Mouse (Mus musculus): ENCODE measurements around the gene Zyx. TPM values are rescaled to one million over a fixed set of nuclear protein-coding genes. Genes with fewer than 3 reads are reported as not detected.

Zyx gene
- total RNA-seq, 2 experiments from 2014 or later: 47.6 to 47.8 TPM

DNA sequence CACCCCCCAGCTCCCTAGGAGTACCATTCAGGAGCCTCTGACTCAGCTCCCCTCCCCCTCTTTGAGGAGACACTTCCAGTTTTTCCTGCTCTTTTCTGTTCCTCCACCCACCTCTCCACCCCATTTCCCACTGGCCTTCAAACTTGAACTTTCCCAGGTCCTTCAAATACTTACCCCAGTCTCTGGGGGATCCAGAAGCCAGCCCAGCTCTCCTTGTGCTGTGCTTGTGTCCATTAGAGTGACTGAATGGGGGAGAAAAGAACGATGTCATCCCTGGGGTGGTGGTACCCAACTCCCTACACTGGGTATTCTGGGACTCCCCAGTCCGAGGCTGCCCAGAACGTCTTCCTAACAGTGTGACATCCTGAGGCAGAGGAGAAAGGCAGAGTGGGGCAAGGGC, 22.6 kb downstream of the Zyx start:
- intact Hi-C loops (cut with DNase I): loop anchor here (5.0 to 10.0 kb wide), 3 partner anchors 145 to 607 kb away; no protein-coding TSS in a partner anchor
- DNase-seq (ENCODE audit: extremely low spot score in 1 of 2, low spot score in 2 of 2): no peak
- Histone ChIP-seq H3K4me3 (no peak overlapping the region), H3K27ac (no peak overlapping the region)
- TF ChIP-seq CTCF (IDR thresholded peaks at IDR 0.05): no peak

DNA sequence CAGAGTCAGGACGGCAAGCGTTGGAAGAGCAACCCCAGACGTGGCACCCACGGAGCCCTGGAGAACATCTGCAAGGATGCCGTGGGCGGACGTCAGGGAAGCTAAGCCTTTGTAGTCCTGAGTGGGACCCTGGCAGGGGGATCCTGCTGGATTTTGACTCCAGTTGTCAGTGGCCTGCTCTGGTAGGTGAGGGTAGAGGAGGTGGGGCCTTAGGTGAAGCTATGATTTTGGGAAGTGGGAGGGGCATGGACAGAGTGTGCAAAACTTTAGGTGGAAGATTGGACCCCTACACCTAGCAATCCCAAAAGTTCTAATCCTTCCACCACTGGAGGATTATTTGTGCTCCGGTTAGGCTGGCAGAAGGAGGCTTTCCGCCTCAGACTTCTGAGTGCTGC, 23.0 kb downstream of the Zyx start:
- intact Hi-C loops (cut with DNase I): loop anchor here (5.0 to 10.0 kb wide), 3 partner anchors 145 to 608 kb away; no protein-coding TSS in a partner anchor
- Histone ChIP-seq H3K4me3 (no peak overlapping the region), H3K27ac (no peak overlapping the region)
- no peak for DNase-seq (ENCODE audit: extremely low spot score in 1 of 2, low spot score in 2 of 2)
- no peak for TF ChIP-seq CTCF (IDR thresholded peaks at IDR 0.05)

DNA sequence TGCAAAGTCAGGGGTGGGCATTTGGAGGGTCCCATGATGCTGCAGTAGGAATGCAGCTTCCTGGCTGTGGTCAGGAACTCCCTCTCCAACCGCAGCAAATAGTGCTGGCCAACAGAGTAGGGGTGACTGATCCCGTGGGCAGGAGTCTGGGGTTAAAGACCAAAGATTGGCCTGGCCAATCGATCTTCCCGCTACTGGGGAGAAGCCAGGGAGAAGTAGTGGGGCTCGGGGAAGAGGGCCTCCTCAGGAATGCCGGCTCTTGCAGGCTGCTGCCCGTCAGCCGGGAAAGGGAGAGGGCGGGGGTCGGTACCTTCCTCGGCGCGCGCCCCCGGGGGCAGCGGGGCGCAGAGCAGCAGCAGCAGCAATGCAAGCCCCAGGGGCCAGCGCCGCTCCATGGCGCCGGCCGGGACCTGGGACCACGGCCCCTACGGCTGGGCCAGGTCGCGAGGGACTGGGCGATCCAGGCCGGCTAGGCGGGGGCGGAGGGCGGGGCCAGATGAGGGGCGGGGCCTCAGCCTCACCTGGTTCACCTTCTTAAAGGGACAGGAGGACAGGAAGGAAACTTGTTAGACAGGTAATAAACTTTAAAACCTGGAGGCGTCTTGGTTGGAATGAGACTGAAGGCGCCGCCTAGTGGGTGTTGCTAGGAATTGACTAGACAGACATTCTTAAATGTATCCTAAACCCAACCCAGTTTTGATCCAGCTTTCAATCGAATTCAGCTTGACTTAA, 23.6 kb downstream of the Zyx start, which contains the start of gene Epha1:
Gene Epha1 (minus strand): TSS at position 453 of the 732 bp plus-strand sequence.
- TF ChIP-seq CTCF (IDR thresholded peaks at IDR 0.05): peak; percentile 75
- Histone ChIP-seq H3K4me3 (peak within 1 kb of the TSS; percentile 43), H3K27ac (no peak within 1 kb of the TSS)
- peak; percentile 41 to 61 for DNase-seq (ENCODE audit: extremely low spot score in 1 of 2, low spot score in 2 of 2)
- intact Hi-C loops (cut with DNase I): loop anchor here (5.0 to 10.0 kb wide), 3 partner anchors 146 to 608 kb away; no protein-coding TSS in a partner anchor

DNA sequence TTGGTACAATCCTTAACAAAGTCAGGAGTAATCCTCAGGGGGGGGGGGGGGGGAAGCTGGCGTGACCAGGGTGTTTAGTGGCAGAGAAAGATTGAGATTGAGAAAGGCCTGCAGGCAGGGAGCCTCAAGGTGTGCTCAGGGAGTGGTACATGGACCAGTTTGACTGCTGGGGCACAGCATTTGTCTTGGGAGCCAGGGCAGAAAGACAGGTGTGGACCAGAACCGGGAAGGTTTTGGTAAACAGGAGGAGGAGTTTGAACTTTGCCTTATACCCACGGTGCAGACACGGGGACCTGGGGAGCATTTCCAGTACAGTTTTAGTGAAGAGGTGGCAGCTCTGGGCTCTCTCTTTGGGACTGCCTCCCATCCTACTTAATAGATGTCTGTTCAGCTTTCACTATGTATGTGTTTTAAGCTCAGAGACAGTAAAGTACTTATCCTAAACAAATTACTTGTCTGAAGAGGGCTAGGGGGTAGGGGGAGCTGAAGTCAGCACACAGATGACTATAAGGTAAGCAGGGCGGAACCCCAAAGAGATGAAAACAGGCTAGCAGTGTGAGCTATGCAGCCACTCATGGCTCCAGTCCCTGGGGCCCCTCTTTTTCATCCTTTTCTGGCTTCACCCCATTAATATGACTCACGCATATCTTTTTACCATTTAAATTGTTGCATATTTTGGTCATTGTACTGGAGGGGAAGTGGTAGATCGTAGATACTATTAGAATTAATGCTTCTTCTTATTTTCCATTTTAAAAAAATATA, 24.4 kb downstream of the Zyx start:
- H3K27ac ChIP-seq: no peak overlapping the region
- no peak for DNase-seq (ENCODE audit: extremely low spot score in 1 of 2, low spot score in 2 of 2)
- intact Hi-C loops (cut with DNase I): loop anchor here (5.0 to 10.0 kb wide), 3 partner anchors 147 to 609 kb away; no protein-coding TSS in a partner anchor
- no peak for TF ChIP-seq CTCF (IDR thresholded peaks at IDR 0.05)
- peak overlapping the region; percentile 43 for H3K4me3 ChIP-seq

DNA sequence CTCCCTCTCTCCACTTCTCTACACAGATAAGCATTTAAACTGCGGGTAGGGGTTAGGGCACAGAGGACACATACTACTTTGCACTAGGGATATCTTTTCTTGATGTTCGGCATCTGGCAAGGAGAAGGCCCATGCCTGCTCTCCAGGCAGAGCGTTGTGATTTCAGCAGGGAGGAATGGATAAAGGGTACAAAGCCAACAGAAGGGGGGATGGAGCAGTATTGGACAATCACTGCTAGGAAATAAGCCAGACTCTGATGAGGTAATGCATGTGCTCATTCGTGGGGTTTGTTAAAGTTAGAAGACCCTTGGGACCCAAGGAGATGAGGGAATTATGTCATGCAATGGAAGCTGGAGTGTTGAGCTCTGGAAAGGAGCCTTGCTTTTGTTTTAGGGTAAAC, 25.3 kb downstream of the Zyx start:
- Histone ChIP-seq H3K27ac (no peak overlapping the region), H3K4me3 (no peak overlapping the region)
- no peak for TF ChIP-seq CTCF (IDR thresholded peaks at IDR 0.05)
- intact Hi-C loops (cut with DNase I): loop anchor here (5.0 to 10.0 kb wide), 3 partner anchors 147 to 610 kb away; no protein-coding TSS in a partner anchor
- no peak for DNase-seq (ENCODE audit: extremely low spot score in 1 of 2, low spot score in 2 of 2)

DNA sequence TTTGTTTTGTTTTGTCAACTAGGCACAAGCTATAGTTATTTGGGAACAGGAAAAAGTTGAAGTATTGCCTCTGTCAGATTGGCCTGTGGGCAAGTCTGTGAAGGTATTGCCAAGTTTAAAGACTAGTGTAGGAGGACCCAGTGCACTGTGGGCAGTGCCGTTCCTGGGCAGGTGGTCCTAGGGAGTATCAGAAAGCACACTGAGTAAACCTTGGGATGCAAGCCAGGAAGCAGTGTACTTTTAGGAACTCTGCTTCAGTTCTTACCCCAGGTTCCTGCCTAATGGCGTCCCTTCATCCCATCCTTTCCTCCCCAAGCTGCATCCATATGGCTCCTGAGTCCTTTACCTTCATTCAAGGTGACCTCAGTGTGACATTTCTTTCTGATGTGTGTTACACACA, 25.7 kb downstream of the Zyx start:
- intact Hi-C loops (cut with DNase I): loop anchor here (10.0 kb wide), 1 partner anchor 610 kb away; no protein-coding TSS in a partner anchor
- Histone ChIP-seq H3K4me3 (no peak overlapping the region), H3K27ac (no peak overlapping the region)
- no peak for DNase-seq (ENCODE audit: extremely low spot score in 1 of 2, low spot score in 2 of 2)
- TF ChIP-seq CTCF (IDR thresholded peaks at IDR 0.05): no peak

DNA sequence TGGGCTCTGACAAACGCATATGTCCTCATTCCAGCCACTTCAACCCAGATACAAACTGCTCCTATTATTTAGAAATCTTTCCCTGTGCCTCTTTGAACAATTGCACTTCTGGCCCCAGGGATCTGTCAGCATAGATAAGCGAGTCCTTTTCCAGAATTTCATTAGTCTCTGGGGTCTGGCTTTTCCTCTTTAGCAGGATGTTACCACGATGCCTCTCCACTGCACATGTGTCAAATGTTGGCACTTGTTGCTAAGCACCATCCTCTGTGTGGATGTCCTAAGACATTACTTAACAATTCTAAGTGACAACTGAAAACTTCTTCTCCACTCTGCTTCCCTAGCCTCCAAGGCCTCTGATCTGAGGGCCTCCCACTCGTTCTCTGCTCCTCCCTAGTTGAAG, 26.6 kb downstream of the Zyx start:
- no peak for TF ChIP-seq CTCF (IDR thresholded peaks at IDR 0.05)
- Histone ChIP-seq H3K27ac (no peak overlapping the region), H3K4me3 (no peak overlapping the region)
- intact Hi-C loops (cut with DNase I): loop anchor here (10.0 kb wide), 1 partner anchor 611 kb away; no protein-coding TSS in a partner anchor
- no peak for DNase-seq (ENCODE audit: extremely low spot score in 1 of 2, low spot score in 2 of 2)

DNA sequence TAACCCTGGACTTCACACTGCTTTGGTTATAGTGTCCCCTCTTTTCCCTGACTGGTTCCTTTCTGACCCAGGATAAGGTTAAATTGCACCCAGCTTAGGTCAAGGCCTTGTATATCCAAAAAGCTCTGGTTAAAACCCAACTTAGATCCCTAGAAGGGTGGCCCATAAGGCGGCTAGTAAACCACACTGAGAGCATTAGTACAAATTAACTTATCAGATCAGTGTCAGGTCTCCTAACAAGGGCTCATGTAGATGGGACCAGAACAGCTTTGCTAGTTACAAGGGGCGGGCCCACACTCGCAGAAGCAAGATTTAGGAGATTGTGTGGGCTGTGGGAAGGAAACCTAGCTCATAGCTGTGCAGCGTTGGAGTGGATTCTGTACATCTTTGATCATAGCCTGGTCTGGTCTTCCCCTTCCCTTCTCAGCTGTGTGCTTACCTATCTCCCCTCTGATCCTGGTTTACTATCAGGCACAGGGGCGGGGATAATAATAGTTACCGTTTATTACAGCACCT, 27.1 kb downstream of the Zyx start:
- no peak overlapping the region for H3K27ac ChIP-seq
- no peak for DNase-seq (ENCODE audit: extremely low spot score in 1 of 2, low spot score in 2 of 2)
- intact Hi-C loops (cut with DNase I): loop anchor here (10.0 kb wide), 1 partner anchor 612 kb away; no protein-coding TSS in a partner anchor
- H3K4me3 ChIP-seq: no peak overlapping the region
- no peak for TF ChIP-seq CTCF (IDR thresholded peaks at IDR 0.05)

DNA sequence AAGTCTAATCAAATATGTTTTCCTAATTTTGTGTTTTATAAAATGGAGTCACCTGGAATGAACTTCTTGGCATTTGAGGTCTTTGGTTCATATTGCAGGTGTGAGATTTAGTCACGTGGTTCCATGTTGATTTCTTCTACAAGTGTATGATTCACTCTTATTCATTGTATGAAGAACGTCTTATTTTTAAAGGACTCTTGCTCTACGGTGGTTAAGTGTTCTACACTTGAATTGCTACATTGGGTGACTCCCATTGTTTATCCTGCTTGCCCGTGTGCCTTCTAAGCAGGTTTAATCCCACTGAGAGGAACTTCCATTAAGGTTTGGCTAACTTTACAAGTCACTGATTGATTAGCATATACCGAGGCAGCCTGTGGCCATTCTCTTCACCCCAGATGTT, 27.9 kb downstream of the Zyx start:
- Histone ChIP-seq H3K4me3 (no peak overlapping the region), H3K27ac (no peak overlapping the region)
- no peak for TF ChIP-seq CTCF (IDR thresholded peaks at IDR 0.05)
- no peak for DNase-seq (ENCODE audit: extremely low spot score in 1 of 2, low spot score in 2 of 2)
- intact Hi-C loops (cut with DNase I): loop anchor here (10.0 kb wide), 1 partner anchor 612 kb away; no protein-coding TSS in a partner anchor

DNA sequence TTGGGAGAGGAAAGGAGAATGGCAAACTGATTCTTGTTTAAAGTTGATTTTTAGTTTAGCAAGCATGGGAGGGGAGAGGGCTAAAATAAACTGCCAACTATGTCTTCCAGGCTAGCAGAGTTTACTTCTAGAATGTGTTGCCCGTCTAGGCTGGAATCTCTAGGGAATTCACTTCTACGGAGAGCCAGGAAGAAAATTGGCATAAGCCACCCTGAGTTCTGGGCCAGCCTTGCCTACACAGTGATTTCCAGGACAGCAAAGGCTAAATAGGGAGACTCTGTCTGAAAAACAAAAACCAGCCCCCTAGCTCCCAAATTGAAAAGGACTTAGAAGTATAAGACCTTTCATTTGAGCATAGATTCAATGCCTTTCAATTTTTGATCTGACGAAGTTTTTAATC, 30.1 kb downstream of the Zyx start:
- H3K4me3 ChIP-seq: no peak overlapping the region
- intact Hi-C loops (cut with DNase I): loop anchor here (10.0 kb wide), 1 partner anchor 615 kb away; no protein-coding TSS in a partner anchor
- TF ChIP-seq CTCF (IDR thresholded peaks at IDR 0.05): no peak
- no peak overlapping the region for H3K27ac ChIP-seq
- no peak for DNase-seq (ENCODE audit: extremely low spot score in 1 of 2, low spot score in 2 of 2)

DNA sequence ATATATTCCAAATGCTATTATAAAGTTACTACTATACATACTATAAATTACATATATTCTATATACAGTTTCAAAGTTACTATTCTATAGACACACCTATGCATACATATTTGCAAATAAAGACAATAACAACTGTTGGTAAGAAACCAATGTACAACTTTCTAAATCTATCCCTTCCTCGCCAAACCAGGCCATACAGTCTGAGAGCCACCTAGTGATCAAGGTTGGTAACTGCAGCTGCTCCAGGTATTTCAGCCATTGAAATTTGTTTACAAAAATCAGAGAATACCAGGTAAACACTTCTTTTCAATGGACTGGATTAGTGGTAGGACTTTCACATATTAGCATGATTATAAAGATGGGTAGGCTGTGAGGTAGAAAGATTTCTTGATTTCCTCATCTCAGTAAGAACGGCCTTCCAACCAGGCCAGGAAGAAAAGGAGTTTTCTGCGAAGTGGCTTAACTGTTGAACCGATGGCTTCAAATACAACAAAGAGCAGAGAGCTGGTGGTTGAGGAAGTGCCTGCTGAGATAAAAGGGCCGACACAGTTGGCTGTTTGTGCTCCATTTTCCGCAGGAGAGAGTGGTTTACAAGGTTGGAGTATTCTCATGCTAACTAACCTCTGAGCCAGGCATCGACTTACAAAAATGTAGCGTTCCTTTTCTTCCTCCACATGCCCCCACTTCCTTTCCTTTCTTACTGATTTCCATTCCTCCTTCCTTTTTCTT, 31.1 kb downstream of the Zyx start:
- DNase-seq (ENCODE audit: extremely low spot score in 1 of 2, low spot score in 2 of 2): no peak
- intact Hi-C loops (cut with DNase I): loop anchor here (2.0 kb wide), 1 partner anchor 32 kb away; the partner anchor contains the start of gene Zyx
- Histone ChIP-seq H3K27ac (no peak overlapping the region), H3K4me3 (no peak overlapping the region)
- peak; percentile 96 for TF ChIP-seq CTCF (IDR thresholded peaks at IDR 0.05)

Measured in left cerebral cortex, adult 2 months (tissue).